Mouse (Mus musculus): ENCODE measurements around the gene Nagk. TPM values are rescaled to one million over a fixed set of nuclear protein-coding genes. Genes with fewer than 3 reads are reported as not detected.
"Not testable (repeated sequence)": the region's sequence is repeated elsewhere in the genome, so short reads cannot be mapped to it uniquely, and the experiment has no call there.

Nagk gene
- polyA plus RNA-seq, 1 experiment from 2014 or later: 112 TPM

GRCm38 (mm10) chr6:83830941-83831605 lies 36.3 kb downstream of the Nagk start:
- Histone ChIP-seq H3K9me3 (ENCODE audit: control insufficient read depth, low read length) (no peaks in the 10 kb centered on the region), H3K4me3 (ENCODE audit: low read depth, low read length) (peak overlapping the region; percentile 65), H3K27ac (ENCODE audit: low read depth, low read length) (peak overlapping the region; percentile 88), H3K4me1 (ENCODE audit: control insufficient read depth, insufficient read depth, low read length) (0 out of 2 replicates have a peak, but pooled peaks cover 4% of the 10 kb centered on the region), H3K9ac (replicated peaks; ENCODE audit: low read depth, low read length) (peak overlapping the region; percentile 74), H3K4me2 (ENCODE audit: low read depth, low read length) (peak overlapping the region; percentile 90), H3K36me3 (ENCODE audit: control insufficient read depth, insufficient read depth, low read length) (no peaks in the 10 kb centered on the region), H3K27me3 (ENCODE audit: control insufficient read depth, insufficient read depth, low read length) (no peaks in the 10 kb centered on the region)
- ATAC-seq (ENCODE audit: low read depth): peak; percentile 86
- WGBS: under 1% methylated on average over 22 of the region's 35 CpGs

DNA sequence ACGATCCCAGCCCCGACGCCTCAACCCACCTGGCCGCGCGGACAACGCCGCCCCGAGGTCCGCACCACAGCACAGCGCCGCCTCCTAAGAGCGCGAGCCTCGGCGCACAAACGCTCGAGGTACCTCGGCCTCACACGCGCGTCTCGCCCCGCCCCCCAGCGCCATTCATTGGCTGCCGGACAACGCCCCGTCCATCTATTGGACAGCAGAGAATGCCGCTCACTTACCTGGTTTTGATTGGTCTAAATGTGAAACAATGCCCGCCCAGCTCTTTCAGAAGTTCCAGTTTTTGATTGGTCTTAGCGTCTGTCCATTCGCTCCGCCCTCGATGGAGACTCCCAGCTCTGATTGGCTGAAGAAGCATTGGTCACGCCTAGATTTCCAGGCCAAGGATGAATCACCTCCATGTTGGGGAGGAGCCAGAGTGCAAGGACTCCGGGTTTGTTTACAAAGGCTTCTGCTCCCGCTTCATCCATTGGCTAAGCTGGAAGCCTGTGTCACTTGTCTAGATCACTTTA lies 36.9 kb downstream of the Nagk start, which contains the start of gene Paip2b:
Gene Paip2b, minus strand, starts transcription at position 136 of the 518 bp plus-strand sequence.
- H3K9ac ChIP-seq (replicated peaks; ENCODE audit: low read depth, low read length): peak within 1 kb of the TSS; percentile 74
- H3K27me3 ChIP-seq (ENCODE audit: control insufficient read depth, insufficient read depth, low read length): no peaks in the 10 kb centered on the region
- peak within 1 kb of the TSS; percentile 90 for H3K4me2 ChIP-seq (ENCODE audit: low read depth, low read length)
- no peaks in the 10 kb centered on the region for H3K36me3 ChIP-seq (ENCODE audit: control insufficient read depth, insufficient read depth, low read length)
- H3K27ac ChIP-seq (ENCODE audit: low read depth, low read length): peak within 1 kb of the TSS; percentile 88
- no peaks in the 10 kb centered on the region for H3K9me3 ChIP-seq (ENCODE audit: control insufficient read depth, low read length)
- H3K4me3 ChIP-seq (ENCODE audit: low read depth, low read length): peak within 1 kb of the TSS; percentile 65
- peak; percentile 99 for ATAC-seq (ENCODE audit: low read depth)
- WGBS: 1% methylated on average over 34 of the region's 37 CpGs
- 0 out of 2 replicates have a peak, but pooled peaks cover 4% of the 10 kb centered on the region for H3K4me1 ChIP-seq (ENCODE audit: control insufficient read depth, insufficient read depth, low read length)

DNA sequence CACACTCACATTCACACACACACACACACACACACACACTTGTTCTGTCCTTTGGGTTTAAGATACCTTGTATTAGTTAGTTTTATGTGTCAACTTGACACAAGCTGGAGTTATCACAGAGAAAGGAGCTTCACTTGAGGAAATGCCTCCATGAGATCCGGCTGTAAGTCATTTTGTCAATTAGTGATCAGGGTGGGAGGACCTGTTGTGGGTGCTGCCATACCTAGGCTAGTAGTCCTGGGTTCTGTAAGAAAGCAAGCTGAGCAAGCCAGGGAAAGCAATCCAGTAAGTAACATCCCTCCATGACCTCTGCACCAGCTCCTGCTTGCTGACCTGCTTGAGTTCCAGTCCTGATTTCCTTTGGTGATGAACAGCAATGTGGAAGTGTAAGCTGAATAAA lies 37.6 kb downstream of the Nagk start:
- 73% methylated on average over 1 of the region's 1 CpGs for WGBS

GRCm38 (mm10) chr6:83836826-83837225 lies 42.0 kb downstream of the Nagk start:
- no peak overlapping the region for H3K4me2 ChIP-seq (ENCODE audit: low read depth, low read length)
- no peak overlapping the region for H3K9ac ChIP-seq (replicated peaks; ENCODE audit: low read depth, low read length)
- H3K27me3 ChIP-seq (ENCODE audit: control insufficient read depth, insufficient read depth, low read length): no peaks in the 10 kb centered on the region
- WGBS: 76% methylated on average over 2 of the region's 2 CpGs
- no peak for ATAC-seq (ENCODE audit: low read depth)
- no peaks in the 10 kb centered on the region for H3K9me3 ChIP-seq (ENCODE audit: control insufficient read depth, low read length)
- no peaks in the 10 kb centered on the region for H3K4me1 ChIP-seq (ENCODE audit: control insufficient read depth, insufficient read depth, low read length)
- no peak overlapping the region for H3K4me3 ChIP-seq (ENCODE audit: low read depth, low read length)
- H3K27ac ChIP-seq (ENCODE audit: low read depth, low read length): no peak overlapping the region
- H3K36me3 ChIP-seq (ENCODE audit: control insufficient read depth, insufficient read depth, low read length): no peaks in the 10 kb centered on the region

More for the DNA sequence above, 37.6 kb downstream of the Nagk start:
- H3K9ac ChIP-seq (replicated peaks; ENCODE audit: low read depth, low read length); H3K4me1 ChIP-seq (ENCODE audit: control insufficient read depth, insufficient read depth, low read length); H3K9me3 ChIP-seq (ENCODE audit: control insufficient read depth, low read length); ATAC-seq (ENCODE audit: low read depth); H3K4me3 ChIP-seq (ENCODE audit: low read depth, low read length); H3K27me3 ChIP-seq (ENCODE audit: control insufficient read depth, insufficient read depth, low read length); H3K36me3 ChIP-seq (ENCODE audit: control insufficient read depth, insufficient read depth, low read length): not testable (repeated sequence)
- Histone ChIP-seq H3K27ac (ENCODE audit: low read depth, low read length) (peak overlapping the region; percentile 55; the same call in 1 of the 2 replicates), H3K4me2 (ENCODE audit: low read depth, low read length) (peak overlapping the region; percentile 37)

GRCm38 (mm10) chr6:83838046-83838445 lies 43.3 kb downstream of the Nagk start:
- no peak overlapping the region for H3K4me2 ChIP-seq (ENCODE audit: low read depth, low read length)
- ATAC-seq (ENCODE audit: low read depth): no peak
- 91% methylated on average over 2 of the region's 2 CpGs for WGBS

GRCm38 (mm10) chr6:83840086-83840485 lies 45.3 kb downstream of the Nagk start:
- 90% methylated on average over 6 of the region's 6 CpGs for WGBS
- H3K36me3 ChIP-seq (ENCODE audit: control insufficient read depth, insufficient read depth, low read length): no peaks in the 10 kb centered on the region
- no peaks in the 10 kb centered on the region for H3K27me3 ChIP-seq (ENCODE audit: control insufficient read depth, insufficient read depth, low read length)
- no peak overlapping the region for H3K9ac ChIP-seq (replicated peaks; ENCODE audit: low read depth, low read length)
- no peaks in the 10 kb centered on the region for H3K9me3 ChIP-seq (ENCODE audit: control insufficient read depth, low read length)
- ATAC-seq (ENCODE audit: low read depth): no peak
- H3K27ac ChIP-seq (ENCODE audit: low read depth, low read length): no peak overlapping the region
- H3K4me2 ChIP-seq (ENCODE audit: low read depth, low read length): no peak overlapping the region
- no peaks in the 10 kb centered on the region for H3K4me1 ChIP-seq (ENCODE audit: control insufficient read depth, insufficient read depth, low read length)
- no peak overlapping the region for H3K4me3 ChIP-seq (ENCODE audit: low read depth, low read length)

More at GRCm38 (mm10) chr6:83838046-83838445, 43.3 kb downstream of the Nagk start:
- H3K4me3 ChIP-seq (ENCODE audit: low read depth, low read length): no peak overlapping the region
- H3K4me1 ChIP-seq (ENCODE audit: control insufficient read depth, insufficient read depth, low read length): no peaks in the 10 kb centered on the region
- no peaks in the 10 kb centered on the region for H3K9me3 ChIP-seq (ENCODE audit: control insufficient read depth, low read length)
- H3K36me3 ChIP-seq (ENCODE audit: control insufficient read depth, insufficient read depth, low read length): no peaks in the 10 kb centered on the region
- H3K27me3 ChIP-seq (ENCODE audit: control insufficient read depth, insufficient read depth, low read length): no peaks in the 10 kb centered on the region
- no peak overlapping the region for H3K27ac ChIP-seq (ENCODE audit: low read depth, low read length)
- H3K9ac ChIP-seq (replicated peaks; ENCODE audit: low read depth, low read length): no peak overlapping the region

DNA sequence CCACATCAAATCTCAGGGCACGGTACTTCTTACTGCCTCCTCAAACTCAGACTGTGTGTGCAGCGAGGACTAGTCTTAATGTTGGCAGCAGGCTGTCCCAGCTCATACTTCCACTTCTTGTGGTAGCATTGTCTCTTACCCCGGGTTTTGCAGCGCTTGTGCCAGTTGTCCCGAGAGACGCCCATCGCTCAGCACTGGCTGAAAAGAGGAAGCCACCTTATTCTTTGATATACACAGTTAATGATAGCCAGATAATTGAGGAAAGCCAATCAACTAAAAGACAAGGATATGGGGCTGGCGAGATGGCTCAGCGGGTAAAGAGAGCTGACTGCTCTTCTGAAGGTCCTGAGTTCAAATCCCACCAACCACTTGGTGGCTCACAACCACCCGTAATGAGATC lies 50.1 kb downstream of the Nagk start:
- no peaks in the 10 kb centered on the region for H3K27me3 ChIP-seq (ENCODE audit: control insufficient read depth, insufficient read depth, low read length)
- no peak overlapping the region for H3K4me3 ChIP-seq (ENCODE audit: low read depth, low read length)
- no peaks in the 10 kb centered on the region for H3K9me3 ChIP-seq (ENCODE audit: control insufficient read depth, low read length)
- H3K27ac ChIP-seq (ENCODE audit: low read depth, low read length): no peak overlapping the region
- H3K36me3 ChIP-seq (ENCODE audit: control insufficient read depth, insufficient read depth, low read length): no peaks in the 10 kb centered on the region
- no peak overlapping the region for H3K9ac ChIP-seq (replicated peaks; ENCODE audit: low read depth, low read length)
- H3K4me2 ChIP-seq (ENCODE audit: low read depth, low read length): no peak overlapping the region
- H3K4me1 ChIP-seq (ENCODE audit: control insufficient read depth, insufficient read depth, low read length): no peaks in the 10 kb centered on the region
- WGBS: 94% methylated on average over 10 of the region's 10 CpGs
- ATAC-seq (ENCODE audit: low read depth): no peak

DNA sequence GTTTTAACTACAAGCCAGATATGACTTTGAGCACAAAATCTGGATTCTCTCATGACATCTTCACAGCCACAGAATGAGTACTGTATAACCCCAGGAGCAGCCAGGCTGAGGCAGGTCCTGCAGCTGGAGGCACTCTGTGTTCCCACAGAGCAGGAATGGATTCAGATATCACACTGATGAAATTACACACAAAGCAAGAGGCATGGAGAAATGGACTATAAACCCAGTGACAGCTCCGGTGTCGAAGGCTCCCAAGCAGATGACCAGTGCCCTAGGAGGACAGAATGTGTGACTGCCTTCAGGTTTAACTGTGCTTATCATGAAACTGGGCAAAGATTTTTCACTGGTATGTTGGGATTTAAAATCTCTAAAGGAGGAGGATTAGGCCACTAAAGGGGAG lies 51.4 kb downstream of the Nagk start:
- no peaks in the 10 kb centered on the region for H3K9me3 ChIP-seq (ENCODE audit: control insufficient read depth, low read length)
- no peaks in the 10 kb centered on the region for H3K27me3 ChIP-seq (ENCODE audit: control insufficient read depth, insufficient read depth, low read length)
- no peak overlapping the region for H3K27ac ChIP-seq (ENCODE audit: low read depth, low read length)
- WGBS: 94% methylated on average over 2 of the region's 2 CpGs
- no peak for ATAC-seq (ENCODE audit: low read depth)
- H3K4me2 ChIP-seq (ENCODE audit: low read depth, low read length): no peak overlapping the region
- no peaks in the 10 kb centered on the region for H3K4me1 ChIP-seq (ENCODE audit: control insufficient read depth, insufficient read depth, low read length)
- H3K4me3 ChIP-seq (ENCODE audit: low read depth, low read length): no peak overlapping the region
- no peak overlapping the region for H3K9ac ChIP-seq (replicated peaks; ENCODE audit: low read depth, low read length)
- no peaks in the 10 kb centered on the region for H3K36me3 ChIP-seq (ENCODE audit: control insufficient read depth, insufficient read depth, low read length)

- Histone ChIP-seq H3K27ac (ENCODE audit: low read depth, low read length) (no peak overlapping the region), H3K27me3 (ENCODE audit: control insufficient read depth, insufficient read depth, low read length) (no peaks in the 10 kb centered on the region), H3K4me2 (ENCODE audit: low read depth, low read length) (no peak overlapping the region), H3K4me1 (ENCODE audit: control insufficient read depth, insufficient read depth, low read length) (no peaks in the 10 kb centered on the region), H3K4me3 (ENCODE audit: low read depth, low read length) (no peak overlapping the region), H3K9ac (replicated peaks; ENCODE audit: low read depth, low read length) (no peak overlapping the region), H3K9me3 (ENCODE audit: control insufficient read depth, low read length) (no peaks in the 10 kb centered on the region), H3K36me3 (ENCODE audit: control insufficient read depth, insufficient read depth, low read length) (no peaks in the 10 kb centered on the region)
- ATAC-seq (ENCODE audit: low read depth): no peak
- WGBS: 91% methylated on average over 2 of the region's 2 CpGs
Measured at GRCm38 (mm10) chr6:83849446-83849845, 54.7 kb downstream of the Nagk start.

All from neural tube, embryonic 14.5 days (tissue).